Mouse (Mus musculus) frontal cortex, postnatal 25 days (tissue): Measurements from ENCODE around the gene Hdgfl2.
"Not testable (repeated sequence)": the region's sequence is repeated elsewhere in the genome, so short reads cannot be mapped to it uniquely, and the experiment has no call there.

ENCODE experiments used
- DNase-seq, 2 experiments: peaks; one replicate each; pipeline ENCODE4 v3.0.0; 2022; ENCODE audit warnings: low spot score in 2 of 2

Gene Hdgfl2

DNA sequence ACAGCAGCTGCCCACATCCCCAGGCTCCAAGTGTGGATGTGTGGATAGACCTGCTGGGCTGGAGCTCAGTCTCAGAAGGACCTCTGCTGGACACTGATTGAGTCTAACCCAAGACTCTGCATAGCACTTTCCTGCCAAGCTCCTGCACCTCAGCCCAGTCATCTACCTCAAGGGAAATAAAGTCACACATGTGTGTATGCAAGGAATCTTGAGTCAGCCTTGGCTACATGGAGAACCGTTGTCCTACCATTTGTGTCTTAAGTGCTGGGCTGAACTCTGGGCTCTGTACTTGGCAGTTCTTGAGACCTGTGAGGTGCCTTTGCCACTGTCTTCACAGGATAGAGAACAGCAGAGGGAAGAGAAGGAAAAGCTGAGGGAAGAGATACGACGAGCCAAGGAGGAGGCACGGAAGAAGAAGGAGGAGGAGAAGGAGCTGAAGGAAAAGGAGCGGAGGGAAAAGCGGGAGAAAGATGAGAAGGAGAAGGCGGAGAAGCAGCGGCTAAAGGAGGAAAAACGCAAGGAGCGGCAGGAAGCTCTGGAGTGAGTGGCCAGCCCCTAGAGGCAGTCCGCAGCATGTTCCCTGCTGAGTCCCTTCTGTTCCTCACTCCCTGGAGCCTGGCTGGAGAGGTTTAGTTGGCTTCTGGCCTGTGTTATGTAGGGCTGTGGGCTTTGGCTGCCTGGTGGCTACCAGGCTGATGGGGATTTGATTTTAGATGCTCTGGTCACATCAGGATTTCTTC lies 21.9 kb upstream of the Hdgfl2 start:
- DNase-seq = no peak

DNA sequence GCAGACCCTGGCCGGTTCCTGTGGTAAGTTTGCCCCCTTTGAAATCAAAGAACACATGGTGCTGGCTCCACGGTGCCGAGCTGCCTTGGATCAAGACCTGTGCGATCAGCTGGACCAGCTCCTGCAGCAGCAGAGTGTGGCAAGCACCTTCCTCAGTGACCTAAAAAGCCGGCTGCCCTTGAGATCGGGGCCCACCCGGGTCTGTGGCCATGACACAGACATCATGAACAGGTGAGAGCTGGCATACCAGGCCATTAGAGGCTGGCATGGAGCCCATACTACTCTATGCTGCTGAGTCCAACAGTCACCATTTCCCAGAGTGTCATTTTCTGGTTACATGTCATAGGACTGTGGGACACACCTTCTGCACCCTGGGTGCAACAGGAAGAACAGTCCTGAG lies 17.4 kb upstream of the Hdgfl2 start:
- DNase-seq = no peak

DNA sequence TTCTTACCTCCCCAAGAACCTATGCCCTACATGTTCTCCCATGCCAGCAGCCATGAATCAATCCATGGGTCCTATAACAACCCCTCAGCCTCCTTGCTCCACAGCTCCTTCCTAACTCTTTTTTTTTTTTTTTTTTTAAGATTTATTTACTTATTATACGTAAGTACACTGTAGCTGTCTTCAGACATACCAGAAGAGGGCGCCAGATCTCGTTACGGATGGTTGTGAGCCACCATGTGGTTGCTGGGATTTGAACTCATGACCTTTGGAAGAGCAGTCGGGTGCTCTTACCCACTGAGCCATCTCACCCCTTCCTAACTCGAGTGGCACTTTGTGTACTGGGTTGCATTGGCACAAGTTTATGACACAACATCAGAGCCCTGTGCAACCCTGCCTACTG lies 13.7 kb upstream of the Hdgfl2 start:
- not testable (repeated sequence) for DNase-seq

DNA sequence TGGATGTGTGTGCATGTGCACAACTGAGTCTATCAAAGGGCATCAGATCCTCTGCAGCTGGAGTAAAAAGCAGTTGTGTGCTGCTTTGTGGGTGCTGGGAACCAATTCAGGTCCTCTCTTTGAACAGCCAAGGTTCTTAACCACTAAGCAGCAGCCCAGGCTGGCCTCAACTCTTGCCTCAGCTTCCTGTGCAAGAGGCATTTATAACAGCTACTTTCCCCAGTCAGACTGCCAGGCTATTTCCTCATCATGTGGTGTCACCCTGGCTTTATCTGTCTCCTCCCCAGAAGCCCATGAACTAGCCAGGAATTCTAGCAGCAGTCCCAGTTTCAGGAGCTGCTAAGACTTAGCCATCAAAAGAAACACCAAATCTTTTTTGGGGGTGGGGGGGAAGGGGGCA lies 13.0 kb upstream of the Hdgfl2 start:
- no peak for DNase-seq

DNA sequence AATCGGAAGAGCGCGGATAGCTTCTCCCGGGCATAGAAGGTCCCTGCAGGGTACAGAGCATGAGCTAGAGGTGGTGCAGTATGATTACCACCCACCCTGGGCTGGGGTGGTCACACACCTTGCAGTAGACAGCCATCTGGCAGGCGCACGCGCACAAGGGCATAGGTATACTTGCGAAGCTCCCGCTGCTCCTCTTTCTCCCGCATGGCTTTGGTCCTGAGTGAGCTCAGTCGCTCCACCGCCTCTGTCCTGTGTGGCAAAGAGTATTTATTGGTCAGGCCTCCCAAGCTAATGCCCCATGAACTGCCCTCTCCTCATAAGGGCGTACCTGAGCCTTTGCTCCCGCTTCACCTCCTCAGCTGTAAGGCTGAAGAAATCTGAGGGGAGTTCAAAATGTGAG lies 10.4 kb upstream of the Hdgfl2 start:
- no peak for DNase-seq

DNA sequence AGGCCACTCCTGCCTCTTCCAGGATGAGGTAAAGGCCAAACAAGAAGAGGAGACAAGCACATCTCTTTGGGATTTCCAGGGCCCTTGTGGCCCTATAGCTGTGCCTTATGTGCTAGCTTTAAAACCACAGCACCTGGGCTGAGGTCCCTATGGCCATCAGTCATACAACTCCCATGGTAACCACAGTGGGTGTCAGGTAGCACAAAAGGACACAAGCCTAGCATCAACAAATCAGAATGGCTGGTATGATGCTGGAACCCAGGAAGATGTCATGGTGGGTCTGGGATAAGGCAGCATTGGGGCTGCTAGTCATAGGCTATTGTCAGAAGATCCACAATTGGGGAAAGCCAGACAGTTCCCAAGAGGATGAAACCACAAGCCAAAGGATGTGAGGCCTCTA lies 8.3 kb upstream of the Hdgfl2 start:
- DNase-seq = no peak

DNA sequence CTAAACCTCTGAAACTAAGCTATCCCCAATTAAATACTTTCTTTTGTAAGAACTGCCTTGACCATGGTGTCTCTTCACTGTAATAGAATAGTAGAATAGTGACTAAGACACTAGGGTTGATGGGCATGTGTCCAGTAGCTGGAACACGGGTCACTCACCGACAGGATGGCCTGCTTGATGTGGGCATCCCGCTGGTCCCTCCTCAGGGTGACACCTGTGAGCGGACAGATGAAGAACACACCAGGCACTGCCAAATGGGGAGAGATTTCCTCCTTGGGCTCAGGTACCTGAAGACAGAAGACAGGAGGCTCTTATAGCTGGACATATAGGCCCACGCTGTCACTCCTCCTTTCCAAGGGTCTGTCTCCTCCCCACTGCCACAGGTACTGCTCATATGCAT lies 7.2 kb upstream of the Hdgfl2 start:
- no peak for DNase-seq

DNA sequence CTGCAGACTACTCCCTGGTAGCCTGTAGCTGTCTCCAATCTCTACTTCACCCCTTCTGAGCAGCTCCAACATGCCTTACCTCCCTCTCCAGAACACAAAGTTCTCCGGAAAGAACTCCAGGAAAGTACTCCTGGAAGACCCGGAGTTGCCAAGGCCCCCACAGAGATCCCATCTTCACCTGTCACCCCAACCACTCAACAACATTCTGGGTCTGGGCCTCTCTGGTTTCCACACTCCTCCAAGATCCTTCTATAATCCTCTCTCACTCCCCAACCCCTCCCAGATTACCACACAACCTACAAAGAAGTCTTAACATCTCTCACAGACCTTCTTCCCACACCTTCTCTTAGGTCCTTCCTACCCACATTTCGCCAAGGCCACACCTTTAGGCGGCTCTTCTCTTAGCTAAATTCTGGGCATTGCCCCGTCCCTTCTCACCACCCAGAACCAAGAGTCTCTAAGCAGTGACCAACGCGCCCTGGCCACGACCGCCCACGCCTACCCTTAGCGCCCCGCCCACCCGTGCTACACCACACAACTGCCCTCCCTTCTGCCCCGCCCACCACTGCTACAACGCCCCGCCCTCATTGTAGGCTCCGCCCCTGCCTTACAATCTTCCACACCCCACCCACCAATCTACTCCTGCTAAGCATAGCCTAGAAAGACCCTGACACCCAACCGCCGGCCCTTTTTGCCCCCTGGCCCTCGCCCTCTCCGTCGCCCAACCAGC lies 5.2 kb upstream of the Hdgfl2 start:
- DNase-seq = peak; percentile 44 to 51

DNA sequence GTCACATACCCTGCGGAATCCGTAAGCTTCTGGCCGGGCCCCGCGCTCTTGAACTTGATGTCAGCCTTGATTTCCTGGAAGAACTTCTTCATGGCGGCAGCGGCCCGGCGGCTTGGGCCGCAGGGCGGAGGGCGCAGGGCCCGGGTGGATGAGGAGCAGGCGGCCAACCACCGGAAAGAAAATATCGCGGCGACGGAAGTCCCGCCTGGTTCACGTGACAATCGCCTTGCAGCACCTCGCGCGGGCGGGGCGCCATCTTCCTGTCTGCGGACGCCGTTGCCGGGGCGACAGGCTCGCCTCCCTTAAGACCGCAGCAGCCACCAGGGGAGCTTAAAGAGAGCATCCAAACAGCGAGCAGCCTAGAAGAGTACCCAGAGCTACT lies 4.6 kb upstream of the Hdgfl2 start, which contains the start of gene Ubxn6:
Gene Ubxn6 (minus strand): TSS at position 202 of the 382 bp plus-strand sequence.
- DNase-seq = peak; percentile 96 to 97

DNA sequence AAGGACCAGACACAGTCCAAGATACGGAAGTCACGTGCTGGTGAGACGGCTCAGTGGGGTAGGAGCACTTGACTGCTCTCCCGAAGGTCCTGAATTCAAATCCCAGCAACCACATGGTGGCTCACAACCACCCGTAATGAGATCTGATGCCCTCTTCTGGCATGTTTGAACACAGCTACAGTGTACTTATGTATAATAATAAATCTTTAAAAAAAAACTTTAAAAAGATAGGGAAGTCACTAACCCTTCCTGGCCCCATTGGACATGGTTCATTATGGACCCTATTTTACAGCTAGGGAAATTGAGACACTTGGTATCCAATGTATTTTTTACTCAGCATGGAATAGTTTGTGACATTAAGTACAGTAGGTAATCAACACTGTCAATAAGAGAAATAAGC lies 1.9 kb upstream of the Hdgfl2 start:
- DNase-seq = no peak

DNA sequence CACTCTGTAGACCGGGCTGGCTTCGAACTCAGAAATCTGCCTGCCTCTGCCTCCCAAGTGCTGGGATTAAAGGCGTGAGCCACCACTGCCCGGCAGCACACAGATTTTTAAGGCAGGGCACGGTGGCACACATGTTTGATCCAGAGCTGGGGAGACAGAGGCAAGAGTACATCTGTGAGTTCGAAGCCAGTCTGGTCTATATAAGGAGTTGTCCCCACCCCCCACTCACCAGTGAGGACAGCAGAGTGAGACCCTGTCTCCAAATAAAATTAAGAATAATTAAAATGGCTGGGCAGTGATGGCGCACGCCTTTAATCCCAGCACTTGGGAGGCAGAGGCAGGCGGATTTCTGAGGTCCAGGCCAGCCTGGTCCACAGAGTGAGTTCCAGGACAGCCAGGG lies 1.1 kb upstream of the Hdgfl2 start:
- not testable (repeated sequence) for DNase-seq

DNA sequence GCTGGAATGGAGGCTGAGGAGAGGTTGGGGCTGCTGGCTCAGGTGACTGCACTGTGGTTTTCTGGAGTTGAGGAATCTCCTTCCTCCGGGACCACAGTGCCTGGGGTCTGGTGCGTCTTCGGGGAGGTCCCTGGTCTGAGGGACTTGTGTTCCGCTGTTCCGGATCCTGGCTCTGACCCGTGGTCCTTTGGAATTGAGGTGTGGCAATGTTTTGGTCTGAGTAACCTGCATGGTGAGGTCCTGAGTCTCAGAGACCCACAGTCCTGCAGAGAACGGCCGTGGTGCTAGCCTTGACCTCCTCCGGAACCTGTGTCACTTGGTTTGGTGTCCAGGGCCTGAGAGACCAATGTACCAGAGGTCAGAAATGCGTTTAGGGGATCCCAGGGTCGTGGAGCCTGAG lies 487 bp downstream of the Hdgfl2 start:
- DNase-seq = no peak

DNA sequence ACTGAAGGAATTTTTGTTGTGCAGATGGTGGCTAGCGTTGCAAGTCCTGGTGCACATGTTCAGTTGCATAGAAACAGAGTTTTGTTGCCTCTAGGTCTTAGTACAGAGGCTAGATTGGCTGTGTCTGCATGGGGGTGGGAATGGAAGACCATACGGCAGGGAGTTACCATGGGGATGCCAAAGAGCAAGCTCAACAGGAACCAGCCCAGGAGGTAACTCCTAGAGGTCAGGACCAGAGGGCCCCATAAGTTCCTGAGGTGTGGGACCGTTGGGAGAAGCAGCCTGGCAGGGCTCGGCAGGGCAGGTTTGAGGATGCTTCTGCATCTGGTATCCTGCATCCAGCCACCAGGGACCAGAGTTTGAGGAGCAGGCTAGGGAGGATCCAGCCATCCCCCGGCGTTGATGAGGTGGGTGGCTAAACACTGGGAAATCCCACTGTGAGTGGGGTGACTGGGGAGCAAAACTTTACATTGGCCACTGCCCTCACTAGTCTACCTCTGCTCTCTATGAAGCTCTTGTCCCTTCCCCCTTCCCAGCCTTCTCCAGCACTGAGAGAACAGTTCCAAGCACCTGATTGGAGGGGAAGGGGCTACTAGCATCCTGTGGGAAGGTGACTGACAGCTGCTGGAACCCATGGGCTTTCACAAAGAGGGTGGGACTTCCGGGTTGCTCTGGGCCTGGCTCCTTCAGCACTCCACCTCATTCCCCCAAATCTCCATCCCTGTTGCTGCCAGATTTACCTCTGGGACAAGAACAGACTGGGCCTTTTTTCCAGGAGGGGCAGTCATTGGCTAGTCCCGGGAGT lies 1.5 kb downstream of the Hdgfl2 start:
- no peak for DNase-seq

DNA sequence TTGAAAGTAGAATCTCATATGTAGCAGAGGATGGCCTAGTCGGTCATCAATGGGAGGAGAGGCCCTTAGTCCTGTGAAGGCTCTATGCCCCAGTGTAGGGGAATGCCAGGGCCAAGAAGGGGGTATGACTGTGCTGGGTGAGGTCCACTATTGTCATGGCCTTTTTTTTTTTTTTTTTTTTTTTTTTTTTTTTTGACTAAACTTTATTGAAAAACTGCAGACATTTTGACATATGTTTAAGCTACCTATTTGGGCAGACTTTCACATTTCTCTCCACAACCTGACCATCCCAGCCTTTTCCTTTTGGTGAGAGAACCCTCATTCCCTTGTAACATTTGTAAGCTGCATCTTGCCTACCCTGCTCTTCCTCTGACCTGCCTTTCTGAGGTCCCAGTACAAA lies 12.9 kb downstream of the Hdgfl2 start:
- no peak for DNase-seq

DNA sequence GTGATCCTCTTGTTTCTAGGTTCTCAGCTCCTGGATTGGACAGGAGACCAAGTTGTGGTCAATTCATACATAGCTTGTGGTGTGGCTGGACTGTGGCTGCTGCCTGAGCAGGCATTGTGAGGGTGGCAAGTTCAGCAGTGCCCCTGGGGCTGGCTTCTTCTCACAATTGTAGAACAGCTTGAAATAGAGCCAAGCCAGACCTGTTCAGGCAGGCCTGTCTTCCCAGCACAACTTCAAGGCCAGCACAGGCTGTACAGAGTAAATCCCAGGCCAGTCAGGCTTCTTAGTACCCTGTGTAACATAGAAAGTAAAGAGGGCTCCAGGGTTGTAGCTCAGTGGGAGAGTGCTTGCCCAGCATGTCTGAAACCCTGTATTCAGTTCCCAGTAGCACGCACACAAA lies 13.4 kb downstream of the Hdgfl2 start:
- DNase-seq = no peak

DNA sequence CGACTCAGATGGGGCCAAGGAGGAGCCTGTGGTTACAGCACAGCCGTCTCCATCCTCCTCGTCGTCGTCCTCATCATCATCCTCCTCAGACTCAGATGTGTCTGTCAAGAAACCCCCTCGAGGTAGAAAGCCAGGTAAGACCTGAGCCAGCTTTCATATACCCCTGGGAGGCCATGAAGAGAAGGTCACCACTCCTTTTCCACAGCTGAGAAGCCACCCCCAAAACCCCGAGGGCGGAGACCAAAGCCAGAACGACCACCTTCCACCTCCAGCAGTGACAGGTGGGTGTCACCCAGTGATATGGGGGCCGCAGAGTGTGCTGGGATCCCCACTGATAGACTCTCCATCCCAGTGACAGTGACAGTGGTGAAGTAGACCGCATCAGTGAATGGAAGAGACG lies 17.4 kb downstream of the Hdgfl2 start:
- DNase-seq = no peak

DNA sequence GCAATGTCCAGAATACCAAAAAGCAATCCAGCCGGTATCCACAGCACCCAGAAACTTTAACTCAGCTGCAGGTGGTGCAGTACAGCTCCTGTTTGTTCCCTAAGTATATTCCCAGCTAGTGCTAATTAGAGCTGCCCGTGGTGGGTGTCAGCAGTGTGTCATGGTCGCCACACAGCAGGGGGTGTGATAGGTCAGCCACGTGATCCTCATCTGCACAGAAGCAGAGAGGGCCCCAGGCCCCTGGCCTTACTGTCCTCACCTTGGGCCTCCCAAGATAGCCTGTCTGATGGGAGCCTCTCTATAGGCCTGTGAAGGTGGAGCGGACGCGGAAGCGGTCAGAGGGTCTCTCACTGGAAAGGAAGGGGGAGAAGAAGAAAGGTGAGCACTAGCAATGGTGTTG lies 18.7 kb downstream of the Hdgfl2 start:
- DNase-seq = no peak

DNA sequence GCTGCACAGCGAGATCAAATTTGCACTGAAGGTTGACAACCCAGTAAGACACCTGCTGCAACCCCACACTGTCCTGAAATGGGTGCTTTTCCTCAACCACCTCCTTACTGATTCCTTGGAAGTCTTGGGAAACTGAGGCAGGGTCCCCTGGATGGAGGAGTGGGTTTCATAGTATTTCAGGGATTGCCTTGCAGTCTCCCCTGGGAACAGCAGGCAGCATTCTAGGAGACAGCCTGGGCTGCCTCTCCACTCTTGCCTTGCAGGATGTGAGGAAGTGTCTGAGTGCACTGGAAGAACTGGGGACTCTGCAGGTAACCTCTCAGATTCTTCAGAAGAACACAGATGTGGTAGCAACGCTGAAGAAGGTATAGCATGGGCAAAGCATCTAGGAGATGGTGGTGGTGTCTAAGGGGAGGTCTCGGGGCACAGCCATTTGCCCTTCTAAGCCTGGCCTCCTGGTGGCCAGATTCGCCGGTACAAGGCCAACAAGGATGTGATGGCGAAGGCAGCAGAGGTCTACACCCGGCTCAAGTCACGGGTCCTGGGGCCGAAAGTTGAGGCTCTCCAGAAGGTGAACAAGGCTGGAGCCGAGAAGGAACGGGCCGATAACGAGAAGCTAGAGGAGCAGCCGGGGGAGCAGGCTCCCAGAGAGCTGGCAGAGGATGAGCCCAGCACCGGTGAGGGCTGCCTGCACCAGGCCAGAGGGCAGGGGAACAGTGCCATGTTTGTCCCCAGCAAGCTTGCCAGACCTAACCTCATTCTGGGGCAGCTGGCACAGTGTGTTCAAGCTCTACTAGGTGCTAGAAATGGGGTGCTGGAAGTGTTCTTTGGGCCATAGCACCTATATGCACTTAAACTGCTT lies 19.5 kb downstream of the Hdgfl2 start:
- DNase-seq = no peak

DNA sequence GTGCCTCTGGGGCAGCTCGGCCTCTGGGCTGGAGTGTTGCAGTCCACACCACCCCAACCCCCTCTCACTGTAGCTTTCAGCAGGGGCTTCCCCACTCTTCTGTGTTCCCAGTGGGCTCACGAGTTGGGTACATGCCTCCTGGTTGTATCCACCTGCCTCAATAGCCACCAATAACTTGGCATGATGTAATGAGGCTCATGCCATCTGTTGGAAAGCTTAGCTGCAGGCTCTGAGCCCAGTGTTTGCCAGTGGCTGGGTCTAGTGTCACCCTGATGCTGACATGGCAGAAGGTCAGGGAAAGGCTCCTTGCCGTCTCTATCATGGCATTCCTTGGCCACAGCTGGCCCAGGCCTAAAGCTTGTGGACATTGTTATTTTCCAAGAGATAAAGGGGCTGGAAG lies 21.4 kb downstream of the Hdgfl2 start:
- DNase-seq = no peak

DNA sequence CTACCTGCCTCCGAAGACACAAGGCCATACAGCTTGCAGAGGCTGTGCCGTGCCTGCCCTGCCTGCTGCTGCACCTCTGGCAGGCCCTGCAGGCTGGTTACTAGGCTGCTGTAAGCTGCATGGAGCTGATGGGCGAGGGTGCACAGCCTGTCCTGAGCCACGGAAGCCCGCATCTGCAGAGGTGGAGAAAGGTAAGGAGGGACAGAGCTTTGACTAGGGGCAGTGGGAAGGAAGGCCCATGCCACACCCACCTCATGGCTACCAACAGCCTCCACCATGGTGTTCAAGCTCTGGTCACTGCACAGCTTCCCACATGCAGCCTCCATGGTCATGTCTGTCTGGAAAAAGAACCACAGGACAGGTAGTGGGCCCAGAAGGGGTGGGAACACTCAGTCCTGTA lies 22.7 kb downstream of the Hdgfl2 start:
- no peak for DNase-seq

DNA sequence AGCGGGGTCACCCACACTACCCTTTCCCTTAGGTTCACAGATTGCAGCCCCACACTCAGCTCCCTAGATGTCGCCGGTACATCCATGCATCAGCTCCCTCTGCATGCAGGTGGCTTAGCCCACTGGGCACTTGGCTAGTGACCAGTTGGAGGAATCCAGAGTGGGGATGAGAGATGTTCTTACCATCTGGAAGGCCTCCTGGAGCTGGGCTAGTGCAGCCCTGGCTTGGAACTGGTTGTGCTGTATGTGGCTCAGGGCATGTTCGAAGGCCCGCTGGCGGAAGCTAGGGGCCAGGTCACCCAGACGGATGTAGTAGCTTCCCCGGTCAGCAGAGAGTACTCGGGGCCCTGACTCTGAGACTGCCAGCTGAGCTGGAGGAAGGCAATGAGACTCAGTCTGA lies 23.5 kb downstream of the Hdgfl2 start:
- DNase-seq = no peak
